Mouse (Mus musculus) liver, postnatal 0 days (tissue): ENCODE measurements at regions not wholly inside any gene's neighbourhood (a gene's known extent, or its start where the extent isn't known, plus 50 kb on each side); places are given as distances from the start of the nearest gene placed in this dataset.

Source experiments
- ATAC-seq: fragments of 200-750 bp; cut with Nextera tagmentation; 2 replicates; pipeline ENCODE4 v1.8.0; 2017; ENCODE audit warnings: mild to moderate bottlenecking, moderate library complexity
- DNase-seq: peaks from one replicate; pipeline ENCODE4 v3.0.0-alpha.2; 2016
- H3K27ac ChIP-seq: fragments of 300-500 bp; sonication (generic); 2 replicates; pipeline ENCODE4 v1.5.1; 2014; ENCODE audit warnings: antibody characterized with exemption, moderate library complexity, mild to moderate bottlenecking, low read depth
- H3K27me3 ChIP-seq: fragments of 300-500 bp; sonication (generic); 2 replicates; pipeline ENCODE4 v1.6.1; 2014; ENCODE audit warnings: low read length, control low read depth, mixed read lengths; ENCODE audit not compliant: insufficient read depth
- H3K36me3 ChIP-seq: fragments of 300-500 bp; sonication (generic); replicated peaks from 2 replicates; pipeline ENCODE4 v1.6.1; 2014; ENCODE audit warnings: mild to moderate bottlenecking, control low read depth, low read length, moderate library complexity, mixed read lengths; ENCODE audit not compliant: insufficient read depth
- H3K4me1 ChIP-seq: fragments of 300-500 bp; sonication (generic); 2 replicates; pipeline ENCODE4 v1.6.1; 2014; ENCODE audit warnings: antibody characterized with exemption, mild to moderate bottlenecking, control low read depth; ENCODE audit not compliant: insufficient read depth
- H3K4me2 ChIP-seq: fragments of 300-500 bp; sonication (generic); 2 replicates; pipeline ENCODE4 v1.6.1; 2014; ENCODE audit warnings: low read depth, mild to moderate bottlenecking, low read length, moderate library complexity, mixed read lengths
- H3K4me3 ChIP-seq: fragments of 300-500 bp; sonication (generic); 2 replicates; pipeline ENCODE4 v1.5.1; 2014; ENCODE audit warnings: low read depth, low read length
- H3K9ac ChIP-seq: fragments of 300-500 bp; sonication (generic); replicated peaks from 2 replicates; pipeline ENCODE4 v1.6.1; 2014; ENCODE audit warnings: mild to moderate bottlenecking, moderate library complexity
- H3K9me3 ChIP-seq: fragments of 300-500 bp; sonication (generic); 2 replicates; pipeline ENCODE4 v1.6.1; 2016; ENCODE audit warnings: mild to moderate bottlenecking, control low read depth, low read length, mixed read lengths
- CTCF ChIP-seq: sonication (generic); IDR thresholded peaks from 2 replicates; pipeline ENCODE4 v1.5.1; 2016; ENCODE audit warnings: antibody characterized with exemption, low read depth
- EP300 ChIP-seq: IDR thresholded peaks from 2 replicates; pipeline ENCODE4 v1.6.1; 2016; ENCODE audit warnings: antibody characterized with exemption, low read depth, mild to moderate bottlenecking
- WGBS: fragments of 180-500 bp; shearing (Covaris S2); extraction: QIAGEN DNeasy Blood & Tissue Kit; methylation state at CpG from one replicate; pipeline ENCODE4 v1.1.7; 2014; ENCODE audit not compliant: insufficient replicate concordance; 5-methylcytosine and 5-hydroxymethylcytosine counted together

GRCm38 (mm10) chr7:123857539-123857938, 125.1 kb upstream of the Hs3st4 start:
- no peak overlapping the region for H3K9ac ChIP-seq

GRCm38 (mm10) chr7:123861706-123862105, 121.0 kb upstream of the Hs3st4 start:
- no peak overlapping the region for H3K27ac ChIP-seq
- DNase-seq: no peak
- no peak overlapping the region for H3K4me2 ChIP-seq
- H3K27me3 ChIP-seq: no peaks in the 10 kb centered on the region
- H3K4me3 ChIP-seq: no peak overlapping the region
- no peaks in the 10 kb centered on the region for H3K4me1 ChIP-seq
- no peaks in the 10 kb centered on the region for H3K9me3 ChIP-seq
- WGBS: 56% methylated on average over 2 of the region's 2 CpGs
- no peak for ATAC-seq
- no peak overlapping the region for H3K9ac ChIP-seq
- TF ChIP-seq EP300 (no peak), CTCF (no peak)
- H3K36me3 ChIP-seq: no peaks in the 10 kb centered on the region

More at GRCm38 (mm10) chr7:123857539-123857938, 125.1 kb upstream of the Hs3st4 start:
- no peaks in the 10 kb centered on the region for H3K36me3 ChIP-seq
- ATAC-seq (no peak), DNase-seq (no peak)
- WGBS: 67% methylated on average over 6 of the region's 6 CpGs
- H3K4me2 ChIP-seq: no peak overlapping the region
- no peaks in the 10 kb centered on the region for H3K9me3 ChIP-seq
- no peaks in the 10 kb centered on the region for H3K27me3 ChIP-seq
- no peak for TF ChIP-seq EP300
- TF ChIP-seq CTCF: no peak
- no peak overlapping the region for H3K27ac ChIP-seq
- no peak overlapping the region for H3K4me3 ChIP-seq
- H3K4me1 ChIP-seq: no peaks in the 10 kb centered on the region

GRCm38 (mm10) chr7:123896759-123897444, 85.8 kb upstream of the Hs3st4 start:
- H3K27ac ChIP-seq: no peak overlapping the region
- DNase-seq (no peak), ATAC-seq (no peak)
- H3K4me3 ChIP-seq: no peak overlapping the region
- H3K36me3 ChIP-seq: no peaks in the 10 kb centered on the region
- H3K27me3 ChIP-seq: no peaks in the 10 kb centered on the region
- no peaks in the 10 kb centered on the region for H3K4me1 ChIP-seq
- TF ChIP-seq CTCF (no peak), EP300 (no peak)
- WGBS: 65% methylated on average over 4 of the region's 4 CpGs
- no peaks in the 10 kb centered on the region for H3K9me3 ChIP-seq
- H3K9ac ChIP-seq: no peak overlapping the region
- no peak overlapping the region for H3K4me2 ChIP-seq

- no peaks in the 10 kb centered on the region for H3K27me3 ChIP-seq
- ATAC-seq (no peak), DNase-seq (no peak)
- no peaks in the 10 kb centered on the region for H3K4me1 ChIP-seq
- 68% methylated on average over 6 of the region's 6 CpGs for whole genome bisulfite sequencing
- no peaks in the 10 kb centered on the region for H3K9me3 ChIP-seq
- TF ChIP-seq CTCF (no peak), EP300 (no peak)
- no peak overlapping the region for H3K27ac ChIP-seq
- no peak overlapping the region for H3K4me2 ChIP-seq
- H3K4me3 ChIP-seq: no peak overlapping the region
- no peak overlapping the region for H3K9ac ChIP-seq
- no peaks in the 10 kb centered on the region for H3K36me3 ChIP-seq
Observed at GRCm38 (mm10) chr7:123907946-123908840, 74.5 kb upstream of the Hs3st4 start.

- 70% methylated on average over 2 of the region's 2 CpGs for WGBS
- no peak overlapping the region for H3K4me3 ChIP-seq
- no peaks in the 10 kb centered on the region for H3K27me3 ChIP-seq
- H3K36me3 ChIP-seq: no peaks in the 10 kb centered on the region
- no peak overlapping the region for H3K4me2 ChIP-seq
- H3K27ac ChIP-seq: no peak overlapping the region
- no peak overlapping the region for H3K9ac ChIP-seq
- H3K4me1 ChIP-seq: no peaks in the 10 kb centered on the region
- ATAC-seq (no peak), DNase-seq (no peak)
- H3K9me3 ChIP-seq: no peaks in the 10 kb centered on the region
- TF ChIP-seq EP300 (no peak), CTCF (no peak)
Observed at GRCm38 (mm10) chr7:123921461-123921860, 61.2 kb upstream of the Hs3st4 start.

- Histone ChIP-seq H3K4me2 (no peak overlapping the region), H3K27ac (no peak overlapping the region), H3K9me3 (no peaks in the 10 kb centered on the region), H3K4me1 (no peaks in the 10 kb centered on the region), H3K4me3 (no peak overlapping the region), H3K27me3 (no peaks in the 10 kb centered on the region), H3K36me3 (no peaks in the 10 kb centered on the region), H3K9ac (no peak overlapping the region)
- ATAC-seq (no peak), DNase-seq (no peak)
- no peak for TF ChIP-seq EP300
- no peak for TF ChIP-seq CTCF
- WGBS: 72% methylated on average over 7 of the region's 7 CpGs
Observed at GRCm38 (mm10) chr7:123932486-123932885, 50.2 kb upstream of the Hs3st4 start.
